In genomic region chr17:57247393-57248200, GRCm38 (mm10) we compare ENCODE assay signal across 1 mouse cellular context.
TF ChIP-seq lines count a peak whose summit lies in the region.

No protein-coding gene starts in this region.

TF ChIP-seq in MEL, 35 proteins besides CTCF, POLR2A, EP300 and RAD21:
- peak; percentile 99 for TF ChIP-seq CHD1 (IDR thresholded peaks at IDR 0.05; ENCODE audit: low read depth, low read length)
- peak; percentile 38; the same call in 1 of the 2 replicates for TF ChIP-seq NRF1 (IDR thresholded peaks at IDR 0.05; ENCODE audit: insufficient read depth, low read depth, low read length, poor library complexity, severe bottlenecking)
- TF ChIP-seq KAT2A (conservative IDR thresholded peaks at IDR 0.05; ENCODE audit: low read depth, low read length) = peak; percentile 99
- TF ChIP-seq TCF12 (IDR thresholded peaks at IDR 0.05; ENCODE audit: low read depth, low read length) = peak; percentile 39
- TF ChIP-seq ELF1 (IDR thresholded peaks at IDR 0.05; ENCODE audit: low read depth, low read length) = peak; percentile 95
- peak; percentile 92 for TF ChIP-seq CHD2 (IDR thresholded peaks at IDR 0.05; ENCODE audit: low read length)
- TF ChIP-seq MYC (IDR thresholded peaks at IDR 0.05; ENCODE audit: low read depth, low read length) = peak; percentile 73
- peak; percentile 68; the same call in 1 of the 2 replicates for TF ChIP-seq TBP (IDR thresholded peaks at IDR 0.05; ENCODE audit: low read depth, low read length)
- TF ChIP-seq BHLHE40 (IDR thresholded peaks at IDR 0.05; ENCODE audit: borderline replicate concordance, low read depth, low read length) = no peak
- TF ChIP-seq UBTF (IDR thresholded peaks at IDR 0.05; ENCODE audit: borderline replicate concordance, insufficient read depth, low read depth, low read length) = no peak
- no peak; the same call in 1 of the 2 replicates for TF ChIP-seq JUND (IDR thresholded peaks at IDR 0.05; ENCODE audit: low read depth, low read length)
- peak; percentile 25; the same call in 1 of the 2 replicates for TF ChIP-seq ZMIZ1 (IDR thresholded peaks at IDR 0.05; ENCODE audit: low read depth, low read length)
- no peak for TF ChIP-seq MAX (IDR thresholded peaks at IDR 0.05; ENCODE audit: low read length)
- no peak for TF ChIP-seq ZKSCAN1 (IDR thresholded peaks at IDR 0.05; ENCODE audit: low read depth, low read length)
- peak; percentile 52; the same call in 1 of the 2 replicates for TF ChIP-seq POLR2AphosphoS2 (IDR thresholded peaks at IDR 0.05; ENCODE audit: low read length)
- no peak for TF ChIP-seq TAL1 (IDR thresholded peaks at IDR 0.05; ENCODE audit: low read length)
- peak; percentile 68 for TF ChIP-seq SIN3A (IDR thresholded peaks at IDR 0.05; ENCODE audit: low read length)
- peak; percentile 99 for TF ChIP-seq HCFC1 (IDR thresholded peaks at IDR 0.05; ENCODE audit: low read depth, low read length)
- no peak for TF ChIP-seq SMC3 (IDR thresholded peaks at IDR 0.05; ENCODE audit: low read depth, low read length)
- TF ChIP-seq MXI1 (IDR thresholded peaks at IDR 0.05; ENCODE audit: low read depth, low read length) = peak; percentile 66; the same call in 1 of the 2 replicates
- no peak for TF ChIP-seq MEF2A (IDR thresholded peaks at IDR 0.05; ENCODE audit: extremely low read depth, insufficient replicate concordance, low read depth, low read length, poor library complexity, severe bottlenecking)
- no peak for TF ChIP-seq USF1 (IDR thresholded peaks at IDR 0.05; ENCODE audit: low read depth, low read length)
- TF ChIP-seq MAFK (IDR thresholded peaks at IDR 0.05; ENCODE audit: borderline replicate concordance, low read depth, low read length) = no peak
- no peak; the same call in 1 of the 2 replicates for TF ChIP-seq GABPA (IDR thresholded peaks at IDR 0.05; ENCODE audit: low read depth, low read length)
- TF ChIP-seq USF2 (IDR thresholded peaks at IDR 0.05; ENCODE audit: borderline replicate concordance in 1 of 2, insufficient read depth in 1 of 2, low read depth in 1 of 2, low read length in 2 of 2) = no peak
- no peak for TF ChIP-seq RCOR1 (IDR thresholded peaks at IDR 0.05; ENCODE audit: low read depth, low read length)
- 0 out of 2 replicates have a peak, but pooled peaks have one; percentile 15 for TF ChIP-seq ETS1 (IDR thresholded peaks at IDR 0.05; ENCODE audit: low read depth, low read length)
- peak; percentile 75 for TF ChIP-seq NELFE (IDR thresholded peaks at IDR 0.05; ENCODE audit: low read depth, low read length)
- no peak for TF ChIP-seq MYB (IDR thresholded peaks at IDR 0.05; ENCODE audit: low read depth, low read length)
- no peak for TF ChIP-seq POLR2AphosphoS5 (IDR thresholded peaks at IDR 0.05; ENCODE audit: borderline replicate concordance, low read depth, low read length)
- peak; percentile 50 for TF ChIP-seq GATA1 (IDR thresholded peaks at IDR 0.05; ENCODE audit: low read depth, low read length)
- no peak for TF ChIP-seq ZC3H11A (IDR thresholded peaks at IDR 0.05; ENCODE audit: low read depth, low read length)
- no peak for TF ChIP-seq ZNF384 (IDR thresholded peaks at IDR 0.05; ENCODE audit: low read depth, low read length)
- TF ChIP-seq MAZ (IDR thresholded peaks at IDR 0.05; ENCODE audit: low read depth, low read length) = peak; percentile 52; the same call in 1 of the 2 replicates
- no peak for TF ChIP-seq E2F4 (IDR thresholded peaks at IDR 0.05; ENCODE audit: borderline replicate concordance, low read depth, low read length)
